27 mouse cellular contexts compared by ENCODE assay signal in genomic region chr7:118534326-118534725, GRCm38 (mm10). TPM values are rescaled to one million over a fixed set of nuclear protein-coding genes. Genes with fewer than 3 reads are reported as not detected.
DNase-seq lines count a peak whose midpoint lies in the region; ATAC-seq lines count a peak whose summit lies in the region.
"Had no signal": no experiment of that assay in that cellular context is flagged by ENCODE, and none has a peak within 500 bp of the region (broad histone marks: within the 10 kb centered on the region; RNA-seq: fewer than 3 reads in every experiment).

No protein-coding gene starts in this region.

- no peaks in the 10 kb centered on the region for H3K9me3 ChIP-seq in liver, embryonic 12.5 days (replicated peaks)
- no peaks in the 10 kb centered on the region for H3K9me3 ChIP-seq in megakaryocyte, embryonic 14.5 days
- H3K9me3 ChIP-seq: embryonic facial prominence, embryonic 13.5 days; forebrain, embryonic 10.5 days; forebrain, embryonic 15.5 days; heart, embryonic 12.5 days; hindbrain, embryonic 13.5 days; limb, embryonic 12.5 days; midbrain, embryonic 10.5 days; neural tube, embryonic 13.5 days had no signal

- DNase-seq in liver: no peak
- peak; percentile 15 for DNase-seq in induced T-regulatory cell, adult 2 months (ENCODE audit: low read depth)
- DNase-seq in layer of hippocampus, adult 9-11 months: no peak
- DNase-seq: adrenal gland, postnatal 14 days; cerebellum, adult 18-20 months; cerebellum, postnatal 10 days; heart, adult 2 months; heart, postnatal 4 days; kidney, adult 9 months; kidney, postnatal 10 days; thymus, adult 2 months; thymus, postnatal 36 days had no signal

- H3K9ac ChIP-seq in liver, embryonic 12.5 days: no peak overlapping the region
- H3K9ac ChIP-seq: embryonic facial prominence, embryonic 13.5 days; heart, embryonic 12.5 days had no signal

- WGBS in liver, embryonic 12.5 days (ENCODE audit: insufficient replicate concordance): 54% methylated on average over 3 of the region's 3 CpGs

- ATAC-seq in liver, embryonic 12.5 days: no peak
- ATAC-seq in megakaryocyte, adult 5-6 weeks (ENCODE audit: poor library complexity, severe bottlenecking): no peak
- no peak for ATAC-seq in activated CD4-positive, CD25-positive, alpha-beta regulatory T cell, adult 4 months
- ATAC-seq: CD4-positive, CD25-positive, alpha-beta regulatory T cell, adult 4 months; intestine, postnatal 0 days had no signal

- H3K4me3 ChIP-seq in liver, embryonic 12.5 days: peak overlapping the region; percentile 78; the same call in 1 of the 2 replicates
- peak overlapping the region; percentile 55 for H3K4me3 ChIP-seq in megakaryocyte, embryonic 14.5 days (replicated peaks)
- H3K4me3 ChIP-seq: heart, embryonic 12.5 days had no signal

- no peaks in the 10 kb centered on the region for H3K27me3 ChIP-seq in liver, embryonic 12.5 days (replicated peaks)
- H3K27me3 ChIP-seq in megakaryocyte, embryonic 14.5 days (replicated peaks): peaks cover 2% of the 10 kb centered on the region
- H3K27me3 ChIP-seq: embryonic facial prominence, embryonic 13.5 days; forebrain, embryonic 15.5 days; heart, embryonic 12.5 days; hindbrain, embryonic 13.5 days; limb, embryonic 12.5 days; neural tube, embryonic 13.5 days had no signal

- H3K4me2 ChIP-seq in liver, embryonic 12.5 days: peak overlapping the region; percentile 75; the same call in 1 of the 2 replicates

- no peak overlapping the region for H3K27ac ChIP-seq in liver, embryonic 12.5 days
- H3K27ac ChIP-seq: embryonic facial prominence, embryonic 13.5 days; limb, embryonic 12.5 days had no signal

- H3K36me3 ChIP-seq in liver, embryonic 12.5 days: no peaks in the 10 kb centered on the region
- H3K36me3 ChIP-seq in megakaryocyte, embryonic 14.5 days (replicated peaks; ENCODE audit: low read length): peaks cover 3% of the 10 kb centered on the region
- H3K36me3 ChIP-seq: limb, embryonic 12.5 days had no signal

- peaks cover 22% of the 10 kb centered on the region for H3K4me1 ChIP-seq in liver, embryonic 12.5 days
- H3K4me1 ChIP-seq in megakaryocyte, embryonic 14.5 days: peaks cover 28% of the 10 kb centered on the region
- H3K4me1 ChIP-seq: embryonic facial prominence, embryonic 13.5 days; heart, embryonic 12.5 days; limb, embryonic 12.5 days had no signal

RNA-seq across cellular contexts. Expression of gene Coq7, which starts 1.2 kb away (rescaled TPM):
- polyA plus RNA-seq in liver, embryonic 12.5 days (2016; fragmentation: Nextera tagmentation; extraction: Ambion mirVana): 62.9 and 64.4 TPM in 2 replicates
- 19.9 TPM in 1 of 2 replicates, not detected in the other for polyA plus RNA-seq in megakaryocyte, embryonic 14.5 days (2012; ENCODE audit: insufficient read depth, low replicate concordance)
- 18.3 and 19.5 TPM in 2 replicates for total RNA-seq in megakaryocyte, adult 5-6 weeks (2015)
- total RNA-seq in megakaryocyte, adult 5-6 weeks (2017): 20.9 and 21.5 TPM in 2 replicates
- polyA plus RNA-seq in activated CD4-positive, CD25-positive, alpha-beta regulatory T cell, adult 4 months (2017; shearing (Covaris generic)): 10 to 100 TPM; 13.4 to 15.6 TPM

RNA-seq across cellular contexts. Expression of gene Itpripl2, which starts 42.6 kb away (rescaled TPM):
- polyA plus RNA-seq in liver, embryonic 12.5 days (2016; fragmentation: Nextera tagmentation; extraction: Ambion mirVana): 1.2 and 1.3 TPM in 2 replicates
- polyA plus RNA-seq in megakaryocyte, embryonic 14.5 days (2012; ENCODE audit: insufficient read depth, low replicate concordance): 3.0 and 3.6 TPM in 2 replicates
- total RNA-seq in megakaryocyte, adult 5-6 weeks (2015): 16.5 and 17.1 TPM in 2 replicates
- 32.1 and 36.1 TPM in 2 replicates for total RNA-seq in megakaryocyte, adult 5-6 weeks (2017)
- polyA plus RNA-seq in activated CD4-positive, CD25-positive, alpha-beta regulatory T cell, adult 4 months (2017; shearing (Covaris generic)): under 1 TPM; 0.25 to 0.32 TPM

RNA-seq across cellular contexts. Expression of gene Tmc7, which starts 50.2 kb away (rescaled TPM):
- polyA plus RNA-seq in liver, embryonic 12.5 days (2016; fragmentation: Nextera tagmentation; extraction: Ambion mirVana): 0.46 and 0.49 TPM in 2 replicates
- not detected in 2 replicates for polyA plus RNA-seq in megakaryocyte, embryonic 14.5 days (2012; ENCODE audit: insufficient read depth, low replicate concordance)
- total RNA-seq in megakaryocyte, adult 5-6 weeks (2015): 0.05 and 0.54 TPM in 2 replicates
- total RNA-seq in megakaryocyte, adult 5-6 weeks (2017): 0.11 TPM in 1 of 2 replicates, not detected in the other
- polyA plus RNA-seq in activated CD4-positive, CD25-positive, alpha-beta regulatory T cell, adult 4 months (2017; shearing (Covaris generic)): not detected
- total RNA-seq: common myeloid progenitor, adult 5-6 weeks had no signal
- polyA plus RNA-seq: CD4-positive, CD25-positive, alpha-beta regulatory T cell, adult 4 months had no signal
